Mouse (Mus musculus) lung, postnatal 0 days (tissue): ENCODE data around the gene Arhgap9. TPM values are rescaled to one million over a fixed set of nuclear protein-coding genes. Genes with fewer than 3 reads are reported as not detected.
A peak's percentile ranks its signal among the peaks of the same experiment; 100 is the strongest.

Experiments used
- ATAC-seq: fragments of 200-750 bp; cut with Nextera tagmentation; 2 replicates; pipeline ENCODE4 v1.8.0; 2017; ENCODE audit warnings: moderate library complexity
- DNase-seq: peaks from one replicate; pipeline ENCODE4 v3.0.0-alpha.2; 2016; ENCODE audit warnings: low spot score
- H3K27ac ChIP-seq: fragments of 300-500 bp; sonication (generic); 2 replicates; pipeline ENCODE4 v1.5.1; 2014; ENCODE audit warnings: antibody characterized with exemption, mild to moderate bottlenecking, low read length, mixed read lengths
- H3K27me3 ChIP-seq: fragments of 300-500 bp; sonication (generic); replicated peaks from 2 replicates; pipeline ENCODE4 v1.6.1; 2014; ENCODE audit warnings: low read length, mixed read lengths; ENCODE audit not compliant: insufficient read depth
- H3K36me3 ChIP-seq: fragments of 300-500 bp; sonication (generic); 2 replicates; pipeline ENCODE4 v1.6.1; 2014; ENCODE audit warnings: low read length, mixed read lengths; ENCODE audit not compliant: insufficient read depth
- H3K4me1 ChIP-seq: fragments of 300-500 bp; sonication (generic); 2 replicates; pipeline ENCODE4 v1.6.1; 2014; ENCODE audit warnings: antibody characterized with exemption, low read depth, low read length, mixed read lengths; ENCODE audit not compliant: insufficient read depth
- H3K4me2 ChIP-seq: fragments of 300-500 bp; sonication (generic); replicated peaks from 2 replicates; pipeline ENCODE4 v1.6.1; 2014; ENCODE audit warnings: low read depth, mild to moderate bottlenecking, low read length, moderate library complexity, mixed read lengths
- H3K4me3 ChIP-seq: fragments of 300-500 bp; sonication (generic); 2 replicates; pipeline ENCODE4 v1.5.1; 2014; ENCODE audit warnings: low read depth, low read length
- H3K9ac ChIP-seq: fragments of 300-500 bp; sonication (generic); replicated peaks from 2 replicates; pipeline ENCODE4 v1.6.1; 2014; ENCODE audit warnings: low read depth, mild to moderate bottlenecking
- H3K9me3 ChIP-seq: fragments of 300-500 bp; sonication (generic); 2 replicates; pipeline ENCODE4 v1.6.1; 2016; ENCODE audit warnings: low read length, mixed read lengths
- CTCF ChIP-seq: IDR thresholded peaks from 2 replicates; pipeline ENCODE4 v1.5.1; 2016; ENCODE audit warnings: antibody characterized with exemption, mild to moderate bottlenecking
- EP300 ChIP-seq: IDR thresholded peaks from 2 replicates; pipeline ENCODE4 v1.6.1; 2016; ENCODE audit warnings: antibody characterized with exemption, mild to moderate bottlenecking, control low read depth
- WGBS: fragments of 180-500 bp; shearing (Covaris S2); extraction: QIAGEN DNeasy Blood & Tissue Kit; methylation state at CpG from one replicate; pipeline ENCODE4 v1.1.7; 2014; 5-methylcytosine and 5-hydroxymethylcytosine counted together
- polyA plus RNA-seq: library from polyadenylated mRNA; unstranded; fragments of >200 nt; fragmentation: Nextera tagmentation; extraction: Ambion mirVana; gene quantifications from 2 replicates; pipeline ENCODE4 v1.2.1, GENCODE M21; 2015

The Arhgap9 gene
- polyA plus RNA-seq, 1 experiment from 2014 or later, result 8.5 TPM

GRCm38 (mm10) chr10:127323131-127323855, 1.5 kb downstream of the Arhgap9 start:
- H3K27ac ChIP-seq, result no peak overlapping the region; the same call in none of the 2 replicates
- no peak for ATAC-seq
- H3K36me3 ChIP-seq, result no peaks in the 10 kb centered on the region
- H3K9ac ChIP-seq, result no peak overlapping the region
- H3K27me3 ChIP-seq, result peaks cover 42% of the 10 kb centered on the region
- TF ChIP-seq CTCF (no peak), EP300 (no peak)
- H3K4me1 ChIP-seq, result peaks cover 8% of the 10 kb centered on the region
- H3K4me2 ChIP-seq, result peak overlapping the region; percentile 17; the same call in 1 of the 2 replicates
- no peak overlapping the region; the same call in 1 of the 2 replicates for H3K4me3 ChIP-seq
- DNase-seq, result peak; percentile 51
- 59% methylated on average over 17 of the region's 17 CpGs for WGBS
- no peaks in the 10 kb centered on the region for H3K9me3 ChIP-seq

DNA sequence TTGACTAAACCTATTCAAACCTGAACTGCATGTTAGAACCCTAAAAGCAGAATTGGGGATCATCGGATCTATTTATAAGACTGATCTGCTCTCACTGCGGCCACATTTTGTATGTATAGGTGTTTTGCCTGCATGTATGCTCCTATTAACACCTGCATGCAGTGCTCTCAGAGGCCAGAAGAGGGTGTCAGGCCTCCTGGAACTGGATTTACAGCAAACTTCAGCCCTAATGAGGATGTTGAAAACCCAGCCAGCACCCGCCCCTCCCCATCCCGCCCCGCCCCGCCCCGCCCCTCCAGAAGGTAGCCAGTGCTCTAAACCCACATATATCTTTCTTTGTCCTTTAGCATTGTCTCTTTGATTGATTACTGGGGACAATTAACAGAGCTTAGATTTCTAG, 2.7 kb downstream of the Arhgap9 start:
- peak; percentile 72 for DNase-seq
- peaks cover 42% of the 10 kb centered on the region for H3K27me3 ChIP-seq
- H3K4me1 ChIP-seq, result peaks cover 8% of the 10 kb centered on the region
- peak; percentile 68 for TF ChIP-seq CTCF
- TF ChIP-seq EP300, result no peak
- peak; percentile 53 for ATAC-seq
- H3K4me3 ChIP-seq, result no peak overlapping the region
- WGBS, result 10% methylated on average over 7 of the region's 7 CpGs
- no peak overlapping the region for H3K27ac ChIP-seq
- no peak overlapping the region for H3K9ac ChIP-seq
- no peaks in the 10 kb centered on the region for H3K9me3 ChIP-seq
- H3K36me3 ChIP-seq, result no peaks in the 10 kb centered on the region
- H3K4me2 ChIP-seq, result no peak overlapping the region

DNA sequence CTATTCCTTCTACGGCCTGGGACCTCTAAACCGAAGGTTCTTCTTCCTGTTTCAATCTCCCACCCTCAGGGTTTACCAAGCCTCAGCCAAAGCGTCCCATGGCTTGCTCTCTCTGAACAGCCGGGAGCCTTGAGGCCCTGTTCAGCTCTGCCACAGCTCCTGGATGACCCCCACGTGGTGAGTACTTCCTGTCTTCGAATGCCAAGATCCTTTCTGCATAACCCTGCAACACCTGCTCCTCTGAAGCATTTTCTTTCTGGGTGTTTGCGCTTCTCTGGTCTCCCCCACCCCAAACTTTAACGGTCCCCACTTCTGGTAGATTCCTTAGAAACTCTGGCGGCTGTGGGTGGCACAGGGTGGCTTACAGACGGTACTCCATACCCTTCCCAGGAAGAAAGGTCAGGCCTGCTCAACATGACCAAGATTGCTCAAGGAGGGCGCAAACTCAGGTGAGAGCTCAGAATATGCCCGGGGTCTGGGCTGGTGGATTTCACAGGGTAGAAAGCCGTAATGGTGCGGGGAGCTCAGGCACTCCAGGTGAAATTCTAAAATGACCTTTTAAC, 3.8 kb downstream of the Arhgap9 start:
- peaks cover 42% of the 10 kb centered on the region for H3K27me3 ChIP-seq
- H3K36me3 ChIP-seq, result no peaks in the 10 kb centered on the region
- no peaks in the 10 kb centered on the region for H3K9me3 ChIP-seq
- peak overlapping the region; percentile 40 for H3K4me3 ChIP-seq
- DNase-seq (no peak), ATAC-seq (no peak)
- peak overlapping the region; percentile 69 for H3K4me2 ChIP-seq
- no peak overlapping the region for H3K27ac ChIP-seq
- WGBS, result 34% methylated on average over 14 of the region's 14 CpGs
- TF ChIP-seq EP300 (no peak), CTCF (no peak)
- peaks cover 8% of the 10 kb centered on the region for H3K4me1 ChIP-seq
- H3K9ac ChIP-seq, result no peak overlapping the region

GRCm38 (mm10) chr10:127326017-127326801, 4.4 kb downstream of the Arhgap9 start:
- peak; percentile 37; the same call in 1 of the 2 replicates for ATAC-seq
- no peaks in the 10 kb centered on the region for H3K36me3 ChIP-seq
- no peaks in the 10 kb centered on the region for H3K9me3 ChIP-seq
- no peak for DNase-seq
- H3K4me3 ChIP-seq, result peak overlapping the region; percentile 40
- WGBS, result 2% methylated on average over 51 of the region's 54 CpGs
- H3K9ac ChIP-seq, result no peak overlapping the region
- H3K4me2 ChIP-seq, result peak overlapping the region; percentile 69
- peaks cover 8% of the 10 kb centered on the region for H3K4me1 ChIP-seq
- TF ChIP-seq CTCF, result no peak
- TF ChIP-seq EP300, result no peak
- no peak overlapping the region for H3K27ac ChIP-seq
- peaks cover 48% of the 10 kb centered on the region for H3K27me3 ChIP-seq

DNA sequence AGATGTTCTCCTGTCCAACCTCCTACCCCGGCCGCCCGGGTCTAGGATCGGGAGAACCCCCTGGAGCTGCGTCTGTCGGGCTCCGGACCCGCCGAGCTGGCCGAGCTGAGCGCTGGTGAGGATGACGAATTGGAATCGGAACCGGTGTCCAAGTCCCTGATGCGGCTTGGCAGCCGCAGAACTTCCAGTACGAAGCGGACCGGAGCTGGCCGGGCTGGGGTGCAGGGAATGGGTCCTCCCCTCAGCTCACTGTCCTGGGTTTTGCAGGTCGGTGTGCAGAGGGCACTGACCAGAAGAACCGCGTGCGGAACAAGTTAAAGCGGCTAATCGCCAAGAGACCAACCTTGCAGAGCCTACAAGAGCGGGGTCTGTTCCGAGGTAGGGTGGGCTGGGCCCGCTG, 5.1 kb downstream of the Arhgap9 start:
- Histone ChIP-seq H3K4me3 (peak overlapping the region; percentile 40), H3K27me3 (peaks cover 52% of the 10 kb centered on the region), H3K9ac (no peak overlapping the region), H3K36me3 (no peaks in the 10 kb centered on the region), H3K27ac (no peak overlapping the region), H3K4me2 (peak overlapping the region; percentile 69), H3K9me3 (no peaks in the 10 kb centered on the region), H3K4me1 (peaks cover 8% of the 10 kb centered on the region)
- TF ChIP-seq CTCF (no peak), EP300 (no peak)
- DNase-seq, result no peak
- WGBS, result 10% methylated on average over 28 of the region's 29 CpGs
- peak; percentile 1; the same call in 1 of the 2 replicates for ATAC-seq
